In the genomic region with DNA sequence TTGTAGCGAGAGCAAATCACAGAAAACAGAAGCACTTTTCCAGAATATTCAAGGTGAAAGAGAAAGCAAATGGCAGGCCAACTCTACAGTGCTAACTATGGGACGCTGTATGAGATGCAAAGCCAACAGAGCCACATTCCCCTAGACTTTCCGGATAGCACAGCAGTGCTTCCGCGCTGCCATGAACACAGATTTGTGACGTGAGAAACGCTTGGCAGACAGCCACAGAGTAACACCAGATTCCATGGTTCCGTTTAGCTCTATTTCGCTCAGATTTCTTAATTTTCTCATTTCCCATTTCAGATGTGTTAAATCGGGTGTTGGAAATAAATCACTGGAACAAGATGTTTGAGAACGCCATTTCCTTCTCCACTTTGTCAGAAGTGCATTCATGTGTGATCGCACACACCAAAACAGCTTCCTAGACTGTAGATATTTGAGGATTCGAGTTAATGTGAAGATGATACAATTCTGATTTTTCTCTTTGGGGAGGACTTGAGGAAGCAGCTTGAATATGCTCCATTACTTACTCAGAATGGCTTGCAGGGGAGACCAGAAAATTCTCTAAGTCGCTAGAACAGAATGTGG, we compare ENCODE assay signal across 12 mouse cellular contexts.
A peak's percentile ranks its signal among the peaks of the same experiment; 100 is the strongest.
DNase-seq lines count a peak whose midpoint lies in the region; ATAC-seq and TF ChIP-seq lines count a peak whose summit lies in the region.
"Had no signal": no experiment of that assay in that cellular context is flagged by ENCODE, and none has a peak within 500 bp of the region (broad histone marks: within the 10 kb centered on the region; RNA-seq: fewer than 3 reads in every experiment).

No protein-coding gene starts in this region.

- H3K36me3 ChIP-seq in limb, embryonic 14.5 days (ENCODE audit: control insufficient read depth, insufficient read depth, low read length) = no peaks in the 10 kb centered on the region
- no peaks in the 10 kb centered on the region for H3K36me3 ChIP-seq in limb, embryonic 10.5 days
- no peaks in the 10 kb centered on the region for H3K36me3 ChIP-seq in liver, embryonic 11.5 days (ENCODE audit: control insufficient read depth, insufficient read depth, low read length)

- H3K4me3 ChIP-seq in limb, embryonic 14.5 days (replicated peaks; ENCODE audit: low read length) = no peak overlapping the region
- no peak overlapping the region for H3K4me3 ChIP-seq in limb, embryonic 10.5 days
- H3K4me3 ChIP-seq in liver, embryonic 11.5 days (ENCODE audit: low read depth, low read length) = no peak overlapping the region

- no peaks in the 10 kb centered on the region for H3K9me3 ChIP-seq in limb, embryonic 14.5 days (ENCODE audit: control insufficient read depth, low read length)
- H3K9me3 ChIP-seq in limb, embryonic 10.5 days (replicated peaks) = no peaks in the 10 kb centered on the region
- H3K9me3 ChIP-seq in liver, embryonic 11.5 days (ENCODE audit: control insufficient read depth, low read length) = no peaks in the 10 kb centered on the region

- no peak overlapping the region for H3K9ac ChIP-seq in limb, embryonic 14.5 days (ENCODE audit: low read depth, low read length, severe bottlenecking)
- H3K9ac ChIP-seq in liver, embryonic 11.5 days (ENCODE audit: low read depth, low read length) = no peak overlapping the region

- no peak for TF ChIP-seq POLR2A in limb, embryonic 14.5 days (IDR thresholded peaks at IDR 0.05; ENCODE audit: borderline replicate concordance, extremely low read depth, insufficient read depth, insufficient read length)

- no peaks in the 10 kb centered on the region; the same call in 1 of the 2 replicates for H3K4me1 ChIP-seq in limb, embryonic 14.5 days (ENCODE audit: control insufficient read depth, insufficient read depth, low read length)
- 0 out of 2 replicates have a peak, but pooled peaks cover 4% of the 10 kb centered on the region for H3K4me1 ChIP-seq in limb, embryonic 10.5 days
- no peaks in the 10 kb centered on the region for H3K4me1 ChIP-seq in liver, embryonic 11.5 days (replicated peaks; ENCODE audit: control insufficient read depth, insufficient read depth, low read length)

- DNase-seq in cerebellum, postnatal 10 days = peak; percentile 45 to 48
- no peak for DNase-seq in cerebellum, adult 11 months
- DNase-seq in limb, embryonic 14.5 days (ENCODE audit: low spot score) = peak; percentile 29
- DNase-seq in limb, embryonic 10.5 days (ENCODE audit: low spot score) = no peak
- DNase-seq in layer of hippocampus, adult 9-11 months = peak; percentile 36
- peak; percentile 59 for DNase-seq in right cerebral cortex, postnatal 14 days
- no peak for DNase-seq in heart, postnatal 10 days
- DNase-seq in liver, embryonic 11.5 days (ENCODE audit: low spot score) = no peak
- DNase-seq: adrenal gland, adult 2 months; gastrocnemius, postnatal 25 days; heart, postnatal 4 days; thymus, postnatal 25 days had no signal

- no peak overlapping the region for H3K27ac ChIP-seq in limb, embryonic 14.5 days (replicated peaks; ENCODE audit: low read depth, low read length)
- H3K27ac ChIP-seq in limb, embryonic 10.5 days = no peak overlapping the region
- no peak overlapping the region for H3K27ac ChIP-seq in liver, embryonic 11.5 days (ENCODE audit: low read depth, low read length)

- no peak for ATAC-seq in limb, embryonic 14.5 days (ENCODE audit: low FRiP score, low read depth)
- no peak for ATAC-seq in liver, embryonic 11.5 days (replicated peaks; ENCODE audit: low FRiP score)

- intact Hi-C loops in heart, postnatal 10 days (cut with DNase I) = no loop called here

- H3K4me2 ChIP-seq in limb, embryonic 14.5 days (replicated peaks; ENCODE audit: low read depth, low read length, severe bottlenecking) = no peak overlapping the region
- H3K4me2 ChIP-seq in liver, embryonic 11.5 days = no peak overlapping the region

- WGBS in limb, embryonic 14.5 days = 79% methylated on average over 14 of the region's 14 CpGs
- 86% methylated on average over 14 of the region's 14 CpGs for WGBS in limb, embryonic 10.5 days
- WGBS in liver, embryonic 11.5 days = 85% methylated on average over 14 of the region's 14 CpGs

- H3K27me3 ChIP-seq in limb, embryonic 14.5 days (ENCODE audit: control insufficient read depth, insufficient read depth, low read length) = no peaks in the 10 kb centered on the region
- no peaks in the 10 kb centered on the region for H3K27me3 ChIP-seq in limb, embryonic 10.5 days (ENCODE audit: low read depth, poor library complexity, severe bottlenecking)
- H3K27me3 ChIP-seq in liver, embryonic 11.5 days (replicated peaks; ENCODE audit: control insufficient read depth, insufficient read depth, low read length) = no peaks in the 10 kb centered on the region

Comparison
In these comparisons a context has a peak if more than half of its experiments do, and no peak if none do; other contexts are left out.
1. DNase-seq: peak in cerebellum, postnatal 10 days (2 of 2), limb, embryonic 14.5 days (single experiment), layer of hippocampus, adult 9-11 months (single experiment) and right cerebral cortex, postnatal 14 days (single experiment); none in cerebellum, adult 11 months (single experiment), limb, embryonic 10.5 days (single experiment), heart, postnatal 10 days (0 of 2) and liver, embryonic 11.5 days (single experiment).